Mouse (Mus musculus) testis, adult 2 months (tissue): ENCODE results near the gene Nipal3.

Source experiments
- CTCF ChIP-seq: fragments of 200-500 bp; IDR thresholded peaks from 2 replicates; pipeline ENCODE4 v1.5.1; 2012; ENCODE audit warnings: low read depth, mild to moderate bottlenecking, inconsistent platforms, low read length, moderate library complexity; ENCODE audit not compliant: control insufficient read depth, insufficient read depth, insufficient replicate concordance
- POLR2A ChIP-seq: fragments of 200-500 bp; IDR thresholded peaks from 2 replicates; pipeline ENCODE4 v1.6.1; 2012; ENCODE audit warnings: low read depth, mild to moderate bottlenecking, inconsistent platforms, low read length, moderate library complexity; ENCODE audit not compliant: control insufficient read depth

DNA sequence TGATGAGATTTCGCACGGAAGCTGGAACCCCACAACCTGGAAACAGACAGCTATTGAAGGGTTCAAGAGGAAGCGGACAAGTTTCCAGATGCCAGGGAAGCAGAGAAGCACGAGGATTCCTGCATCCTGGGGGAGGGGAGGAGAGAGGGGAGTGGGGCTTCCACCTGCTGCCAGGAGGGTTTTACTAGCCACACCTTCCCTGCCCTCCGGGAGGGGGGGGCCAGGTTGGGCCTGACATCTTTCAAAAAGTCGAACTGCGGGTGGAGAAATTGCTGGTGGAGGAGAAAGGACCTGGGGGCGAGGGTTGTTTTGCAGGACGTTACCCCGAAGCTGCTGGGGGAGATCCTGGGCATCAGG, 61.8 kb downstream of the Nipal3 start:
- no peak for TF ChIP-seq CTCF
- TF ChIP-seq POLR2A: no peak
